Mouse (Mus musculus) neural tube, embryonic 14.5 days (tissue): ENCODE data around the gene Gm13285. TPM values are rescaled to one million over a fixed set of nuclear protein-coding genes. Genes with fewer than 3 reads are reported as not detected.
"Not testable (repeated sequence)": the region's sequence is repeated elsewhere in the genome, so short reads cannot be mapped to it uniquely, and the experiment has no call there.

Source experiments
- ATAC-seq: fragments of 200-750 bp; cut with Nextera tagmentation; 2 replicates; pipeline ENCODE4 v1.8.0; 2017; ENCODE audit warnings: low read depth, mild to moderate bottlenecking, moderate TSS enrichment, moderate library complexity
- H3K27ac ChIP-seq: fragments of 300-500 bp; sonication (generic); 2 replicates; pipeline ENCODE4 v1.5.1; 2014; ENCODE audit warnings: low read depth, mild to moderate bottlenecking, control low read depth, low read length, moderate library complexity, mixed read lengths
- H3K27me3 ChIP-seq: fragments of 300-500 bp; sonication (generic); 2 replicates; pipeline ENCODE4 v1.6.1; 2014; ENCODE audit warnings: low read length; ENCODE audit not compliant: control insufficient read depth, insufficient read depth
- H3K36me3 ChIP-seq: fragments of 300-500 bp; sonication (generic); 2 replicates; pipeline ENCODE4 v1.6.1; 2014; ENCODE audit warnings: low read length, mixed read lengths; ENCODE audit not compliant: control insufficient read depth, insufficient read depth
- H3K4me1 ChIP-seq: fragments of 300-500 bp; sonication (generic); 2 replicates; pipeline ENCODE4 v1.6.1; 2014; ENCODE audit warnings: low read length; ENCODE audit not compliant: control insufficient read depth, insufficient read depth
- H3K4me2 ChIP-seq: fragments of 300-500 bp; sonication (generic); 2 replicates; pipeline ENCODE4 v1.6.1; 2014; ENCODE audit warnings: mild to moderate bottlenecking, low read depth, low read length, control low read depth
- H3K4me3 ChIP-seq: fragments of 300-500 bp; sonication (generic); 2 replicates; pipeline ENCODE4 v1.5.1; 2014; ENCODE audit warnings: low read depth, low read length, control low read depth, mixed read lengths
- H3K9ac ChIP-seq: fragments of 300-500 bp; sonication (generic); replicated peaks from 2 replicates; pipeline ENCODE4 v1.6.1; 2014; ENCODE audit warnings: low read depth, mild to moderate bottlenecking, control low read depth, low read length, mixed read lengths
- H3K9me3 ChIP-seq: fragments of 300-500 bp; sonication (generic); 2 replicates; pipeline ENCODE4 v1.6.1; 2016; ENCODE audit warnings: low read length; ENCODE audit not compliant: control insufficient read depth
- WGBS: fragments of 180-500 bp; shearing (Covaris S2); extraction: QIAGEN DNeasy Blood & Tissue Kit; methylation state at CpG from one replicate; pipeline ENCODE4 v1.1.7; 2014; 5-methylcytosine and 5-hydroxymethylcytosine counted together
- polyA plus RNA-seq: library from polyadenylated mRNA; unstranded; fragments of >200 nt; fragmentation: Nextera tagmentation; extraction: Ambion mirVana; gene quantifications from 2 replicates; pipeline ENCODE4 v1.2.1, GENCODE M21; 2014

Gm13285 gene
- polyA plus RNA-seq, 1 experiment from 2014 or later, result not detected

DNA sequence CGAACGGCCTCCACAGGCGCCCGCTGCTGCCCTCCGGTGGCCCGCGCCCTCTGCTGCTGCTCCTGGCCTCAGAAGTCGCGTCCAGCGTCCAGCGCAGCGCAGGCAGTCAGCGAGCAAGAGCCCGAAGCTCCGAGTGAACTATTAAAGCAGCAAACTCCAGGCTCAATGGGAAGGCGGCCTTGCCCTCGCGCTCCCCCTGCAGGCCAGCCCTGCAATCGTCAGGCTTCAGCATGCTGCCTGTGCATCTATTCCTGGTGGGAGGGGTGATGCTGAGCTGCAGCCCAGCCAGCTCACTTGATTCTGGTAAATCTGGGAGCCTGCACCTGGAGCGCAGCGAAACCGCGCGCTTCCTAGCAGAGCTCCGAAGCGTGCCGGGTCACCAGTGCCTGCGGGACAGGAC, 11.1 kb upstream of the Gm13285 start, which contains the start of gene Gm13277:
Gene Gm13277, plus strand, starts transcription at position 231 of the 400 bp plus-strand sequence.
- not testable (repeated sequence) for ATAC-seq, H3K9me3 ChIP-seq, H3K36me3 ChIP-seq, H3K4me1 ChIP-seq, H3K4me3 ChIP-seq, H3K4me2 ChIP-seq, H3K9ac ChIP-seq, H3K27ac ChIP-seq, H3K27me3 ChIP-seq
- 0% methylated on average over 1 of the region's 28 CpGs for WGBS

GRCm38 (mm10) chr4:88791250-88791649, 8.2 kb upstream of the Gm13285 start, which contains the start of gene Gm13278:
TSS of gene Gm13278 (plus strand) at chr4:88791550.
- H3K27me3 ChIP-seq, H3K9me3 ChIP-seq, H3K4me3 ChIP-seq, H3K36me3 ChIP-seq, H3K27ac ChIP-seq, H3K4me1 ChIP-seq, H3K4me2 ChIP-seq, ATAC-seq, H3K9ac ChIP-seq: not testable (repeated sequence)
- WGBS, result no CpG with 5 or more reads among the region's 28 CpGs

DNA sequence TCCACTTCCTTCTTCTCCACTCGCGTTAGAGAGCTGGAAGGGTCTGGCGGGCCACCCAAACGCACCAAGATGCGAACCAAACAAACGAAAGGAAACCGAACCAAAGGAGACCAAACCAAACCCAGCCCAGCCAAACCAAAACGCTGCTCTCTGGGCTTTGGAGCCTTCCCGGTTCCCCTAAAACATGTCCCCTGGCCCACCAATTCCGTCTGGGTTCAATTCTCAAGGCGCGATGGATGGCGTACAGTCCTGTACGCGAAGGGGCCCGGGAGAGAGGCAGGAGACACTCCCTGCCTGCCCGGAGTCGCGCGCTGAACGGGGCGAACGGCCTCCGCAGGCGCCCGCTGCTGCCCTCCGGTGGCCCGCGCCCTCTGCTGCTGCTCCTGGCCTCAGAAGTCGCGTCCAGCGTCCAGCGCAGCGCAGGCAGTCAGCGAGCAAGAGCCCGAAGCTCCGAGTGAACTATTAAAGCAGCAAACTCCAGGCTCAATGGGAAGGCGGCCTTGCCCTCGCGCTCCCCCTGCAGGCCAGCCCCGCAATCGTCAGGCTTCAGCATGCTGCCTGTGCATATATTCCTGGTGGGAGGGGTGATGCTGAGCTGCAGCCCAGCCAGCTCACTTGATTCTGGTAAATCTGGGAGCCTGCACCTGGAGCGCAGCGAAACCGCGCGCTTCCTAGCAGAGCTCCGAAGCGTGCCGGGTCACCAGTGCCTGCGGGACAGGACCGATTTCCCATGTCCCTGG, 5.4 kb upstream of the Gm13285 start, which contains the start of gene Gm13275:
Gene Gm13275, plus strand, starts transcription at position 552 of the 740 bp plus-strand sequence.
- H3K36me3 ChIP-seq, ATAC-seq, H3K27me3 ChIP-seq, H3K9me3 ChIP-seq, H3K4me1 ChIP-seq, H3K27ac ChIP-seq, H3K4me2 ChIP-seq, H3K4me3 ChIP-seq, H3K9ac ChIP-seq: not testable (repeated sequence)
- 2% methylated on average over 5 of the region's 52 CpGs for WGBS

DNA sequence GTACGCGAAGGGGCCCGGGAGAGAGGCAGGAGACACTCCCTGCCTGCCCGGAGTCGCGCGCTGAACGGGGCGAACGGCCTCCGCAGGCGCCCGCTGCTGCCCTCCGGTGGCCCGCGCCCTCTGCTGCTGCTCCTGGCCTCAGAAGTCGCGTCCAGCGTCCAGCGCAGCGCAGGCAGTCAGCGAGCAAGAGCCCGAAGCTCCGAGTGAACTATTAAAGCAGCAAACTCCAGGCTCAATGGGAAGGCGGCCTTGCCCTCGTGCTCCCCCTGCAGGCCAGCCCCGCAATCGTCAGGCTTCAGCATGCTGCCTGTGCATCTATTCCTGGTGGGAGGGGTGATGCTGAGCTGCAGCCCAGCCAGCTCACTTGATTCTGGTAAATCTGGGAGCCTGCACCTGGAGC, 2.4 kb upstream of the Gm13285 start, which contains the start of gene Gm13279:
Gene Gm13279, plus strand, starts transcription at position 301 of the 400 bp plus-strand sequence.
- H3K27ac ChIP-seq, H3K36me3 ChIP-seq, H3K9ac ChIP-seq, H3K4me1 ChIP-seq, ATAC-seq, H3K4me3 ChIP-seq, H3K27me3 ChIP-seq, H3K4me2 ChIP-seq, H3K9me3 ChIP-seq: not testable (repeated sequence)
- WGBS, result no CpG with 5 or more reads among the region's 28 CpGs

GRCm38 (mm10) chr4:88802954-88803353, 3.5 kb downstream of the Gm13285 start, which contains the start of gene Gm13287:
TSS of gene Gm13287 (plus strand) at chr4:88803254.
- not testable (repeated sequence) for H3K36me3 ChIP-seq, H3K9ac ChIP-seq, H3K9me3 ChIP-seq, H3K4me2 ChIP-seq, H3K4me1 ChIP-seq, H3K4me3 ChIP-seq, ATAC-seq, H3K27ac ChIP-seq, H3K27me3 ChIP-seq
- no CpG with 5 or more reads among the region's 29 CpGs for WGBS

DNA sequence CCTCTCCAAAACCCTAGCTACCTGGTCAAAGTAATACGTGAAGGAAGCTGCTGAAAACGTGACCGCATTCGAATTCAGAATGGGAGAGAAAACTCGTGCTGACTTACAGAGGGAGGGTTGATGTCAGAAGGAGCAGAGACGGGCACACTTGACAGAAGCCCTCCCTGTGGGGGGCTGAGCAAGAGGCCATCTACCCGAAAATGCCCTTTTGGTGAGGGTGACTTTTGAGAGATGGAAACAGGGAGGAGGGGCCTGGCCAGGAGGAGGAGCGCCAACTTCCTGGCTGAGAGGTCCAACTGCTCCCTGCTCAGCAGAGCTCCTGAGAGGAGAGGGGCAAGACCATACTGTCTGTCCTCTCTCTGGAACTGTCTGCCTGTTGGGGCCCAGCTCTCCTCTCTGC, 5.8 kb downstream of the Gm13285 start, which contains the start of gene Gm13288:
Gene Gm13288, plus strand, starts transcription at position 301 of the 400 bp plus-strand sequence.
- H3K4me3 ChIP-seq, ATAC-seq, H3K4me2 ChIP-seq, H3K9ac ChIP-seq, H3K9me3 ChIP-seq, H3K36me3 ChIP-seq, H3K27me3 ChIP-seq, H3K4me1 ChIP-seq, H3K27ac ChIP-seq: not testable (repeated sequence)
- WGBS, result no CpG with 5 or more reads among the region's 8 CpGs

DNA sequence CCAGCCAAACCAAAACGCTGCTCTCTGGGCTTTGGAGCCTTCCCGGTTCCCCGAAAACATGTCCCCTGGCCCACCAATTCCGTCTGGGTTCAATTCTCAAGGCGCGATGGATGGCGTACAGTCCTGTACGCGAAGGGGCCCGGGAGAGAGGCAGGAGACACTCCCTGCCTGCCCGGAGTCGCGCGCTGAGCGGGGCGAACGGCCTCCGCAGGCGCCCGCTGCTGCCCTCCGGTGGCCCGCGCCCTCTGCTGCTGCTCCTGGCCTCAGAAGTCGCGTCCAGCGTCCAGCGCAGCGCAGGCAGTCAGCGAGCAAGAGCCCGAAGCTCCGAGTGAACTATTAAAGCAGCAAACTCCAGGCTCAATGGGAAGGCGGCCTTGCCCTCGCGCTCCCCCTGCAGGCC, 6.3 kb downstream of the Gm13285 start:
- H3K4me3 ChIP-seq, ATAC-seq, H3K36me3 ChIP-seq, H3K27ac ChIP-seq, H3K9ac ChIP-seq, H3K4me2 ChIP-seq, H3K27me3 ChIP-seq, H3K4me1 ChIP-seq, H3K9me3 ChIP-seq: not testable (repeated sequence)
- WGBS, result 0% methylated on average over 7 of the region's 34 CpGs

DNA sequence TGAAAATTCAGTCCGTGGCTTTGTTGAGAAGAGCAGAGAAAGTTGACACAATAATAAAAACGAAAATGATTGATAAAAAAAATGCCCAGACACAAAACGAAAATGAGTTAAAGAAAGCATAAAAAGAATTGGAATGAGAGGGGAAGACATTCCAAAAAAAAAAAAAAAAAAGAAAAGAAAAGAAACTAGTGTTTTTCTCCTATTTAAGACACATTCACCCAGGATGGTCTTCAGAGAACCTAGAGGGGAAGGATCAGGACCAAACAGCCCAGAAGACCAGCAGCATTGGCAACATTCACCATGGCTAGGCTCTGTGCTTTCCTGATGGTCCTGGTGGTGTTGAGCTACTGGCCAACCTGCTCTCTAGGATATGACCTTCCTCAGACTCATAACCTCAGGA, 16.5 kb downstream of the Gm13285 start, which contains the start of gene Ifna7:
Gene Ifna7, plus strand, starts transcription at position 301 of the 400 bp plus-strand sequence.
- Histone ChIP-seq H3K9me3 (no peaks in the 10 kb centered on the region), H3K4me2 (no peak within 1 kb of the TSS), H3K4me1 (no peaks in the 10 kb centered on the region), H3K36me3 (no peaks in the 10 kb centered on the region), H3K9ac (no peak within 1 kb of the TSS), H3K27me3 (no peaks in the 10 kb centered on the region), H3K4me3 (no peak within 1 kb of the TSS), H3K27ac (no peak within 1 kb of the TSS)
- WGBS, result 75% methylated on average over 3 of the region's 3 CpGs
- ATAC-seq, result no peak

- Histone ChIP-seq H3K9ac (no peak within 1 kb of the TSS), H3K4me2 (no peak within 1 kb of the TSS), H3K4me1 (no peaks in the 10 kb centered on the region), H3K27ac (no peak within 1 kb of the TSS), H3K27me3 (no peaks in the 10 kb centered on the region), H3K9me3 (no peaks in the 10 kb centered on the region), H3K36me3 (no peaks in the 10 kb centered on the region), H3K4me3 (no peak within 1 kb of the TSS)
- ATAC-seq, result no peak
- WGBS, result 100% methylated on average over 1 of the region's 1 CpGs
Measured at GRCm38 (mm10) chr4:88819659-88820058, 20.2 kb downstream of the Gm13285 start, which contains the start of gene Ifna11. TSS of gene Ifna11 (plus strand) at chr4:88819959.
